Mouse (Mus musculus): ENCODE measurements at regions not wholly inside any gene's neighbourhood (a gene's known extent, or its start where the extent isn't known, plus 50 kb on each side); places are given as distances from the start of the nearest gene placed in this dataset.

- TF ChIP-seq CTCF (IDR thresholded peaks at IDR 0.05) (no peak), EP300 (IDR thresholded peaks at IDR 0.05) (no peak)
Measured at GRCm38 (mm10) chr4:109582523-109582922, 51.4 kb upstream of the 4930522H14Rik start.
